Mouse (Mus musculus) central nervous system, embryonic 18 days (tissue): ENCODE results near the gene Olfr707. TPM values are rescaled to one million over a fixed set of nuclear protein-coding genes. Genes with fewer than 3 reads are reported as not detected.

Experiments
- polyA plus RNA-seq: library from polyadenylated mRNA; depleted of rRNA; stranded (reverse); fragments of >200 nt; gene quantifications from 2 replicates; pipeline ENCODE4 v1.2.3, GENCODE M21; 2012; rRNA removed

Olfr707 gene
- polyA plus RNA-seq = not detected in 2 replicates

GRCm38 (mm10) chr7:106901141-106901540, at the start of gene Olfr707:
Gene Olfr707, minus strand, starts transcription at chr7:106901241.

DNA sequence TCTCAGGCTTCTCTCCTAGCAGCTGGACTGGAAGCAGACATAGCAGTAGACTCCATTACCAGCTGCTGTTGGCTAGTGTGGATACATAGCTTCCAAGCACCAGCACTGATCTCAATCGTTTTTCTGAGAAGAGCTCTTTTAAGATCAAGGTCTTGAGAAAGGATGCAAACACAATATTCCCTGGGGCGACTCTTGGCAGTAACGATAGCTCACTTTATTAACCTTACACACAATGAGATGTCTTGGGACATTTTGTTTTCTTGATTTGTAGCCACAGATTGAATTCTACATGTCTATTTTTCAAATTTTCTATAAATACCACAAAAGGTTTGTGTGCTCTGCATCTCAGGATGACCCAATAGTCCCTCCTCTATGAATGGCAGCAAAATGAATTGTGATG, 47.2 kb upstream of the Olfr707 start, which contains the start of gene Olfr710:
TSS of gene Olfr710 (minus strand) at position 101 of the 400 bp plus-strand sequence.

GRCm38 (mm10) chr7:106932119-106932518, 31.1 kb upstream of the Olfr707 start, which contains the start of gene Olfr709-ps1:
Gene Olfr709-ps1, minus strand, starts transcription at chr7:106932219.

DNA sequence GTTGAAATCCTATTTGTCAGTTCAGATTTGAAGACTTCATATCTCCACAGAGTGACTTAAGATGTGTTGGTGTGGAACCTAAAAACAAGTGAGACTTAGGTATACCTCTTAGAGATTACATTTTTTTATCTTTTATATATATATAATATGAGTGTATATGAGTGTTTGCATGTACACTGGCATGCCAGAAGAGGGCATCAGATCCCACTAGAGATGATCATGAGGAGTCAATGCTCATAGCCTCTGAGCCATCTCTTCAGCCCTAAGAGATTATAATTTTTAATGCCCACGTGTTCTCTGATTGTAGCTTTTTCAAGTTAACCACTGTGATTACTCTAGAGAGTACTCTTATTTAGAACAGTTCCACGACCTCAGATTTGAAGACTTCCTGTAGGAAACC, 6.6 kb upstream of the Olfr707 start, which contains the start of gene Olfr1532-ps1:
TSS of gene Olfr1532-ps1 (plus strand) at position 326 of the 400 bp plus-strand sequence.

GRCm38 (mm10) chr7:106888062-106888461, 13.0 kb downstream of the Olfr707 start, which contains the start of gene Olfr706:
Gene Olfr706, minus strand, starts transcription at chr7:106888162.

GRCm38 (mm10) chr7:106876791-106877190, 24.2 kb downstream of the Olfr707 start, which contains the start of gene Olfr705:
Gene Olfr705, minus strand, starts transcription at chr7:106876891.

DNA sequence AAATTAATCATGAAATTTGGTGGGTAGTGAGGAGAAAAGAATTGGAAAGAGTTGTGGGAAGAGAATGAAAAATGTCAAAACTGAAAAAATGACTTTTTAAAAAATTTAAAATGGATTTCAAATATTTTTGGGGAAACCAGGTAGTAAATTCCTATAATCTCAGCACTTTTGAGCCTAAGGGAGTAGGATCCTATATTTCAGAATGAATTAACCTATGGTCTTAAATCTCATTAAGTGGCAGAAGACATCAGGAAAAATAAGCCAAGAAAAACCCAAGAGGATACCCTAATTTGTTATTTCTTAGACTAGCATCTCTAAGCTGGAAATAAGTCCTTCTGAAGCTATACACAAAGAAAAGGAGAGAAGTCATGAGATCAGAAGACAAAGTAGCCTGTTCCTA, 38.2 kb downstream of the Olfr707 start, which contains the start of gene Olfr704:
TSS of gene Olfr704 (plus strand) at position 301 of the 400 bp plus-strand sequence.

DNA sequence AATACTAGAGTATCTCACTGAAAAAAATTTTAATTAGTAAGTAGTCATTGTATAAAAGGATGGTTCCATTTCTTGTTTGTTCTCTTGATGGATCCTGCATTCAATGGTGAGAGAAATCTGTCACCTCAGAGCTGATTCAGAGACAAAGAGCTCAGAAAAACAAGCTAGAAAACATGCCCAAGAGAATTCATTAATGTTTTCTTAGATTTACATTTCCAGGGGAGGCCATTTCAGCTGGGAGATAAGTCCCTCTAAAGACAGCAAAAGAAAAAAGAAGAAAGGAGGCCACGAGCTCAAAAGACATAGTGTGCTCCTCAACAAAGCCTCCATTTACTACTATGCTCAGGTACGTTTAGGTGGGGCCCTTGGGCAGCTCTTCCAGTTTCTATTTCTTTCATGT, 58.0 kb downstream of the Olfr707 start, which contains the start of gene Olfr703:
TSS of gene Olfr703 (plus strand) at position 301 of the 400 bp plus-strand sequence.

Other genes starting within 250 kb of the Olfr707 start
- gene Olfr693, start 220.7 kb downstream of the Olfr707 start, polyA plus RNA-seq = not detected in 2 replicates
- gene Olfr694, start 209.4 kb downstream of the Olfr707 start, polyA plus RNA-seq = not detected in 2 replicates
- gene Olfr695, start 184.8 kb downstream of the Olfr707 start, polyA plus RNA-seq = not detected in 2 replicates
- not detected in 2 replicates for gene Olfr697, start 158.8 kb downstream of the Olfr707 start, polyA plus RNA-seq
- gene Olfr698, start 145.8 kb downstream of the Olfr707 start, polyA plus RNA-seq = not detected in 2 replicates
- not detected in 2 replicates for gene Olfr699, start 108.0 kb downstream of the Olfr707 start, polyA plus RNA-seq
- gene Olfr700, start 92.4 kb downstream of the Olfr707 start, polyA plus RNA-seq = not detected in 2 replicates
- gene Olfr701, start 87.1 kb downstream of the Olfr707 start, polyA plus RNA-seq = not detected in 2 replicates
- not detected in 2 replicates for gene Olfr702, start 67.3 kb downstream of the Olfr707 start, polyA plus RNA-seq
- gene Olfr703, start 57.9 kb downstream of the Olfr707 start, polyA plus RNA-seq = 0.05 TPM in 1 of 2 replicates, not detected in the other
- not detected in 2 replicates for gene Olfr704, start 38.1 kb downstream of the Olfr707 start, polyA plus RNA-seq
- gene Olfr705, start 24.4 kb downstream of the Olfr707 start, polyA plus RNA-seq = not detected in 2 replicates
- not detected in 2 replicates for gene Olfr706, start 13.1 kb downstream of the Olfr707 start, polyA plus RNA-seq
- gene Olfr1532-ps1, start 6.8 kb upstream of the Olfr707 start, polyA plus RNA-seq = not detected in 2 replicates
- not detected in 2 replicates for gene Olfr709-ps1, start 31.0 kb upstream of the Olfr707 start, polyA plus RNA-seq
- not detected in 2 replicates for gene Olfr710, start 47.1 kb upstream of the Olfr707 start, polyA plus RNA-seq
- gene Olfr6, start 62.7 kb upstream of the Olfr707 start, polyA plus RNA-seq = not detected in 2 replicates
- not detected in 2 replicates for gene Olfr711, start 74.2 kb upstream of the Olfr707 start, polyA plus RNA-seq
- not detected in 2 replicates for gene Olfr2, start 104.8 kb upstream of the Olfr707 start, polyA plus RNA-seq
- not detected in 2 replicates for gene Olfr713, start 129.9 kb upstream of the Olfr707 start, polyA plus RNA-seq
- not detected in 2 replicates for gene Olfr714, start 169.7 kb upstream of the Olfr707 start, polyA plus RNA-seq
- gene Olfr17, start 192.0 kb upstream of the Olfr707 start, polyA plus RNA-seq = not detected in 2 replicates
- gene Olfr715b, start 209.1 kb upstream of the Olfr707 start, polyA plus RNA-seq = not detected in 2 replicates
- not detected in 2 replicates for gene Olfr715, start 229.8 kb upstream of the Olfr707 start, polyA plus RNA-seq
- not detected in 2 replicates for gene Olfr716, start 237.1 kb upstream of the Olfr707 start, polyA plus RNA-seq